In the genomic region with DNA sequence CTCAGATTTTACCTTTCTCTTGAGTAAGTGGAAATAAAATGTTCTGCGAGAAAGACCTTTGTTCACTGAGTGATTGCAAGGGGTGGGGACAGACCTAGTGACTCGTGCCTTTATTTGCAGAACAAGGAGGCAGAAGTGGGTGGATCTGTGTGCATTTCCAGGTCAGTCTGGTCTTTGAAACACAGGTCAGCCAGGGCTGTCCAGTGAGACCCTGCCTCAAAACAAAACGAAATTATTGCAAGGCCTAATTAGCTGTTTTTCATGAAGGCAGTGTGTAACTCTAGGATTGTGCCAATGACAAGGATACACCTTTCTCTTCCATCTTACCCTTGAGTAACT, we compare ENCODE assay signal across 10 mouse cellular contexts.
DNase-seq lines count a peak whose midpoint lies in the region; ATAC-seq and TF ChIP-seq lines count a peak whose summit lies in the region.
"Had no signal": no experiment of that assay in that cellular context is flagged by ENCODE, and none has a peak within 500 bp of the region (broad histone marks: within the 10 kb centered on the region; RNA-seq: fewer than 3 reads in every experiment).

No protein-coding gene starts in this region.

- H3K4me2 ChIP-seq in kidney, embryonic 15.5 days, result no peak overlapping the region
- peak overlapping the region; percentile 46; the same call in 1 of the 2 replicates for H3K4me2 ChIP-seq in intestine, postnatal 0 days (replicated peaks; ENCODE audit: low read depth)
- no peak overlapping the region for H3K4me2 ChIP-seq in liver, postnatal 0 days (ENCODE audit: low read depth, low read length)

- H3K9ac ChIP-seq in kidney, embryonic 15.5 days, result no peak overlapping the region
- H3K9ac ChIP-seq in intestine, postnatal 0 days (ENCODE audit: low read depth, low read length), result no peak overlapping the region
- no peak overlapping the region for H3K9ac ChIP-seq in liver, postnatal 0 days (replicated peaks)

- DNase-seq in kidney, adult 11 months, result no peak
- no peak for DNase-seq in embryonic facial prominence, embryonic 10.5 days (ENCODE audit: low spot score)
- DNase-seq in liver, postnatal 0 days, result no peak
- DNase-seq in cerebellum, postnatal 25 days, result no peak
- no peak for DNase-seq in kidney, adult 8-10 months
- DNase-seq: kidney, postnatal 10 days; right cerebral cortex, adult 18-20 months had no signal

- no peaks in the 10 kb centered on the region for H3K9me3 ChIP-seq in kidney, embryonic 15.5 days (replicated peaks)
- H3K9me3 ChIP-seq in embryonic facial prominence, embryonic 10.5 days, result no peaks in the 10 kb centered on the region
- H3K9me3 ChIP-seq in intestine, postnatal 0 days (ENCODE audit: control insufficient read depth), result no peaks in the 10 kb centered on the region
- H3K9me3 ChIP-seq in liver, postnatal 0 days (ENCODE audit: low read length), result no peaks in the 10 kb centered on the region

- 15% methylated on average over 3 of the region's 3 CpGs for WGBS in kidney, embryonic 15.5 days
- WGBS in embryonic facial prominence, embryonic 10.5 days, result 34% methylated on average over 3 of the region's 3 CpGs
- 26% methylated on average over 3 of the region's 3 CpGs for WGBS in intestine, postnatal 0 days
- WGBS in liver, postnatal 0 days (ENCODE audit: insufficient replicate concordance), result 35% methylated on average over 3 of the region's 3 CpGs

- H3K4me3 ChIP-seq in kidney, embryonic 15.5 days (replicated peaks), result no peak overlapping the region
- no peak overlapping the region for H3K4me3 ChIP-seq in embryonic facial prominence, embryonic 10.5 days
- H3K4me3 ChIP-seq in intestine, postnatal 0 days (ENCODE audit: low read depth, low read length), result no peak overlapping the region
- H3K4me3 ChIP-seq in liver, postnatal 0 days (ENCODE audit: low read depth, low read length), result no peak overlapping the region

- no peak overlapping the region for H3K27ac ChIP-seq in kidney, embryonic 15.5 days
- peak overlapping the region; percentile 49 for H3K27ac ChIP-seq in embryonic facial prominence, embryonic 10.5 days (replicated peaks)
- no peak overlapping the region for H3K27ac ChIP-seq in intestine, postnatal 0 days (ENCODE audit: low read depth, low read length)
- no peak overlapping the region for H3K27ac ChIP-seq in liver, postnatal 0 days (ENCODE audit: low read depth)

- peaks cover 21% of the 10 kb centered on the region for H3K4me1 ChIP-seq in kidney, embryonic 15.5 days
- peaks cover 30% of the 10 kb centered on the region for H3K4me1 ChIP-seq in embryonic facial prominence, embryonic 10.5 days
- peaks cover 18% of the 10 kb centered on the region for H3K4me1 ChIP-seq in intestine, postnatal 0 days (replicated peaks; ENCODE audit: control insufficient read depth, insufficient read depth, low read length)
- peaks cover 6% of the 10 kb centered on the region; the same call in 1 of the 2 replicates for H3K4me1 ChIP-seq in liver, postnatal 0 days (ENCODE audit: insufficient read depth)

- peak; percentile 60; the same call in 1 of the 2 replicates for ATAC-seq in kidney, embryonic 15.5 days (replicated peaks; ENCODE audit: low FRiP score)
- peak; percentile 86 for ATAC-seq in intestine, postnatal 0 days
- peak; percentile 79 for ATAC-seq in liver, postnatal 0 days
- ATAC-seq in inflammation-experienced regulatory T-cells, adult 6 months, result no peak

- TF ChIP-seq EP300 in liver, postnatal 0 days (IDR thresholded peaks at IDR 0.05; ENCODE audit: low read depth), result no peak; the same call in 1 of the 2 replicates

- H3K36me3 ChIP-seq in kidney, embryonic 15.5 days, result no peaks in the 10 kb centered on the region
- H3K36me3 ChIP-seq in embryonic facial prominence, embryonic 10.5 days (replicated peaks), result no peaks in the 10 kb centered on the region
- no peaks in the 10 kb centered on the region for H3K36me3 ChIP-seq in intestine, postnatal 0 days (ENCODE audit: control insufficient read depth, insufficient read depth)
- no peaks in the 10 kb centered on the region for H3K36me3 ChIP-seq in liver, postnatal 0 days (replicated peaks; ENCODE audit: insufficient read depth, low read length)

- H3K27me3 ChIP-seq in kidney, embryonic 15.5 days, result peaks cover 5% of the 10 kb centered on the region; the same call in 1 of the 2 replicates
- H3K27me3 ChIP-seq in embryonic facial prominence, embryonic 10.5 days (replicated peaks; ENCODE audit: low read depth, poor library complexity, severe bottlenecking), result no peaks in the 10 kb centered on the region; the same call in 1 of the 2 replicates
- no peaks in the 10 kb centered on the region for H3K27me3 ChIP-seq in intestine, postnatal 0 days (replicated peaks; ENCODE audit: control insufficient read depth, insufficient read depth, low read length)
- no peaks in the 10 kb centered on the region for H3K27me3 ChIP-seq in liver, postnatal 0 days (ENCODE audit: insufficient read depth, low read length)

- no peak for TF ChIP-seq CTCF in intestine, postnatal 0 days (IDR thresholded peaks at IDR 0.05; ENCODE audit: low read depth)
- no peak for TF ChIP-seq CTCF in liver, postnatal 0 days (IDR thresholded peaks at IDR 0.05; ENCODE audit: low read depth)
